Mouse (Mus musculus): Measurements from ENCODE around the gene Zfp941.
A peak's percentile ranks its signal among the peaks of the same experiment; 100 is the strongest.

Zfp941 gene

DNA sequence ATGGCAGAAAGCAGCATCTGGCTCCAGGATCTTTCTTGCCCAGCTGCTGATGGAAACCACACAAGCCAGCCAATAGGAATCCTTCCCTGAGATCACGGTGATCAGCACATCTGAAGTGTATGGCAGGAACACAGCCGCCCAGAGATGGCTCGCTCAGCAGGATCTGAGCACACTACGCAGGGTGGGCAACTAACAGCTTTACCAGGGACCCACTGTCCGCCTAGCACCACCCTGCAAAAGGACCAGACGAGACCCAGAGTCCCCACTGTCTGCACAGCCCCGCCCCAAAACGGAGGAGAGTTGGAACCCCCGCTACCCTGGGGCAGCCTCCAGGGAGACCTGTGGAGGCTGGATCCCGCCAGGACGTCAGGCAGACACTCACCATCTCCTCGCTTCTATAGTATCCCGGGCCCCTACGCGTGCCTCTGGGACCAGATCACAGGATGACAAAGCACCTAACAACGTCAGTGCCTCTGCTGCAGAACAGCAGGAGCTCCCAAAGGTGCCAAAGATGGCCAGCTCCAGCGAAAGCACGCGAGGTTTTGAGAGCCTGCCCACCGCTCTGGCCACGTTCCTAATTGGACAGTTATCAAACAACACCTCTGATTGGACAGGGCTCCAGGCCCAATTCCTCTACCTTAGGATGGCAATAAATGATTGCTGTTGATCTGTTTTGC is at the start of gene Zfp941:
Zfp941 (minus strand) TSS at position 526 of the 677 bp plus-strand sequence.
- no peak for DNase-seq (ENCODE audit: low spot score)

DNA sequence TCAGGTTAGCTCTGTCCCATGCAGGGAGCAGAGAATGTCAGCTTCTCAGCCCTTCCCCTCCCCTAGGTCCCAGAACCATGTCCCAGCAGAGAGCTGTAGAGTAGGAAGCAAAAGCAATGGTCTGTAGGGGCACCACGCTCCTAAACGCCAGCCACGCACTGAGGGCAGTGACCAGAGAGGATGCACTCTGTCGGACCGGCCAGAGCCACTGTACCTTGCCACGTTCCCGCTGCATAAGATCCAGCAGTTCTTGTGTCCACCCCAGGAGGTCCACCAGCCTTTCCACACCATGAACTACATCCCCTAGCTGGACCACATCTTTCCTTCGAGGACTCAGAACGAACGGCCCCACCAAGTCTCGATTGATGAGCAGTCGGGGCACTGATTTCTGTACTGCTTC is 42.8 kb upstream of the Zfp941 start:
- no peak for DNase-seq (ENCODE audit: low spot score)

DNA sequence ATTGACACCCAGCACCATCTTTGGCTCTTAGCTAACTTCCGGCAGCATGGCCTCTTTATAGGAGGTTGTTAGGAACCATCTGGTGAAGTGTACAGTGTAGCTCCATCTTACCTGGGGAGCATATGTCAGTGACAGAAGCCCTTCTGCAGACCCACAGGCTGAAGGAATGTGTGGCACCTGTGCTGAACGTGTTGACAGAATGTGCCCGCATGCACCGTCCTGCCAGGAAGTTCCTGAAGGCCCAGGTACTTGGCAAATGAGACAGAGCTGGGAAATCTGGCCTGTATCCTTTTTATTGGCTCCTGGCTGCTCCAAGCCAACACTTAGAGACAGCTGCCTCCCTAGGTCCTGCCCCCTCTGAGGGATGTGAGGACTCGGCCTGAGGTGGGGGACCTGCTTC is 38.8 kb upstream of the Zfp941 start:
- no peak for DNase-seq (ENCODE audit: low spot score)

DNA sequence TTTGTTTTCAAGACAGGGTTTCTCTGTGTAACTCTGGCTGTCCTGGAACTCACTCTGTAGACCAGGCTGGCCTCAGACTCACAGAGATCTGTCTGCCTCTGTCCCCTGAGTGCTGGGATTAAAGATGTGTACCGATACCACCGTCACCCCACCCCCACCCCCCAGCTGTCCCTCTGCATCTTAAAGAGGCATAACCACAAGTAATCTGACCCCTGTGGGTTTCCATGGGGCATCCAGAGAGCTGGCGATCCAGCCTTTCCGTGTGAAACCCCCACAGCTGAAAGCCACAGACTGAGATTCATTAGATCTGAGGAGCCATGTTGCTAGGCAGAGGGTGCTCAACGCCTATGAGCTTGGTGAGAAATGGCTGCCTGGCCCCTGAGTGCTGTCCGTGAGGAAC is 38.0 kb upstream of the Zfp941 start:
- DNase-seq (ENCODE audit: low spot score) = no peak

DNA sequence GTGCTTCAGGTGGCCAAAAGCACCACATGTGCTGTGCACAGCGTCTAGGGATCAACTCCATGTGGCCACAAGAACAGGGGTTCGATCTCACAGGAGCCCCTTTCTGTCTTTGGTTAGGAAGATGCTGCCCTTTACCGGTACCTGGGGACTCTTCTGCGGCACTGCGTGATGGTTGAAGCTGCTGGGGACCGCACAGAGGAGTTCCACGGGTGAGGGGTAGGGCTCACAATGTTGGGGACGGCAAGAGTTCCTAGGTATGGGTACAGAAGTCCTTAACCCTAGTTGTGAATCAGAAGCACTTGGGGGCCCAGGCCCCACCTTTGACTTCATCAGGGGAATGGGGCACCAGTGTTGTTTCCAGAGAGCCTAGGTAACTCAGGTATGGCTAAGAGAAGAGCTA is 36.8 kb upstream of the Zfp941 start:
- no peak for DNase-seq (ENCODE audit: low spot score)

DNA sequence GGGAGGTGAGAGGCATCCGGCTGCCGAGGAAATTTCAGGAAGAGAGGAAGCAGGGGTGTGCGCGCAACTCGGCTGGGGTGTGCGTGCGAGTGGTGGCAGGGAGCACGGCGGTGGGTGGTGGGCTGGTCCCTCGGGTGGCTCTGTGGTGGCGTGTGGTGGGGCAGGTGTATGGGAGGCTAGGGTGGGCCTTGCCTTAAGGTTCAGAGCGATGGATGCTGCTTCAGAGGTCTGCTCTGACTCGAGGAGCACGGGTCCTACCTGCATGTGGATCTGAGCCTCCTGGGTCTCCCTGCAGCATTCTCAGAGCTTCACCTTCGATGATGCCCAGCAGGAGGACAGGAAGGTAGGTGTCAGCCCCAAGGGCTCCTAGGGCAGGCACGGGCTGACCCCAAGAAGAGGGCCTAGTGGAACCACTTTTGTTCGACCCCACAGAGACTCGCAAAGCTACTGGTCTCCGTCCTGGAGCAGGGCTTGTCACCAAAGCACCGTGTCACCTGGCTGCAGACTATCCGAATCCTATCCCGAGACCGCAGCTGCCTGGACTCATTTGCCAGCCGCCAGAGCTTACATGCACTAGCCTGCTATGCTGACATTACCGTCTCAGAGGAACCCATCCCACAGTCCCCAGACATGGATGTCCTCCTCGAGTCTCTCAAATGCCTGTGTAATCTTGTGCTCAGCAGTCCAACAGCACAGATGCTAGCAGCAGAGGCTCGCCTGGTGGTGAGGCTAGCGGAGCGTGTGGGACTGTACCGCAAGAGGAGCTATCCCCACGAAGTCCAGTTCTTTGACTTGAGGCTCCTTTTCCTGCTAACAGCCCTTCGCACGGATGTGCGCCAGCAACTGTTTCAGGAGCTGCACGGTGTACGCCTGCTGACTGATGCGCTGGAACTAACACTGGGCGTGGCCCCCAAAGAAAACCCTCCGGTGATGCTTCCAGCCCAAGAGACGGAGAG is 35.9 kb upstream of the Zfp941 start, which contains the start of gene Bet1l:
Bet1l (minus strand) TSS at position 28 of the 956 bp plus-strand sequence.
- no peak for DNase-seq (ENCODE audit: low spot score)

DNA sequence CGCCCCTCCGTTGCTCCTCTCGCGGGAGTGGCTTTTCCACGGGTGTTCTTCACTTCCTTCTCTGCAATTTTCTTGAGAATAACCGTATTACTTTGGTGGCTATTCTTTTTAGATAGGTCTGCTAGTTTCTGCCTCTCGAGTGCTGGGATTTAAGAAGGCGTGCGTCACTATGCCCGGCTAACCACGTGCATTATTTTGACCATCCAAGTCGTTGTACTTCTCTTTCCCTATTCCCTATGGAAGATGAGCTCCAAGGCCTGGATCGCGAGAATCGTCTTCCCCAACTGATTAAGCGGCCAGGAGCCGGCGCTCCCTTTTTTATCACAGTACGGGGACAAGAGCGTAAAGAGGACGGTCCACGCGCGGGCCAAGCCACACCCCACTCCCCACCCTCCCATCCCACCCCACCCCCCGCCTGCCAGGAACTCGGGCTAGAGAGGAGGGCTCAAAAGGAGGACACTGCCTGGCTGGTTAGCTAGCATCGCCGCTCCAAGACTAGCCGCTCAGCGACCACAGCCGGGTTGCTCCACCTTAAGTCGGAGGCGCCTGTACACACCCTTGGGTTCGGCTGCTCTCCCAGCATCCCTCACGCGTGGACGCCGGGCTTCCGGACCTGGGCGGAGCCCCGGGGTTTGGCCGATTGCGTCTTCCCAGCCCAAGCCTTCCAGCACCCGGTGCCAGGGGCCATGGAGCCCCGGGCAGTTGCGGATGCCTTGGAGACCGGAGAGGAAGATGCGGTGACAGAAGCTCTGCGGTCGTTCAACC is 35.0 kb upstream of the Zfp941 start, which contains the start of gene Ric8a:
Ric8a (plus strand) TSS at position 173 of the 765 bp plus-strand sequence.
- DNase-seq (ENCODE audit: low spot score) = peak; percentile 83

DNA sequence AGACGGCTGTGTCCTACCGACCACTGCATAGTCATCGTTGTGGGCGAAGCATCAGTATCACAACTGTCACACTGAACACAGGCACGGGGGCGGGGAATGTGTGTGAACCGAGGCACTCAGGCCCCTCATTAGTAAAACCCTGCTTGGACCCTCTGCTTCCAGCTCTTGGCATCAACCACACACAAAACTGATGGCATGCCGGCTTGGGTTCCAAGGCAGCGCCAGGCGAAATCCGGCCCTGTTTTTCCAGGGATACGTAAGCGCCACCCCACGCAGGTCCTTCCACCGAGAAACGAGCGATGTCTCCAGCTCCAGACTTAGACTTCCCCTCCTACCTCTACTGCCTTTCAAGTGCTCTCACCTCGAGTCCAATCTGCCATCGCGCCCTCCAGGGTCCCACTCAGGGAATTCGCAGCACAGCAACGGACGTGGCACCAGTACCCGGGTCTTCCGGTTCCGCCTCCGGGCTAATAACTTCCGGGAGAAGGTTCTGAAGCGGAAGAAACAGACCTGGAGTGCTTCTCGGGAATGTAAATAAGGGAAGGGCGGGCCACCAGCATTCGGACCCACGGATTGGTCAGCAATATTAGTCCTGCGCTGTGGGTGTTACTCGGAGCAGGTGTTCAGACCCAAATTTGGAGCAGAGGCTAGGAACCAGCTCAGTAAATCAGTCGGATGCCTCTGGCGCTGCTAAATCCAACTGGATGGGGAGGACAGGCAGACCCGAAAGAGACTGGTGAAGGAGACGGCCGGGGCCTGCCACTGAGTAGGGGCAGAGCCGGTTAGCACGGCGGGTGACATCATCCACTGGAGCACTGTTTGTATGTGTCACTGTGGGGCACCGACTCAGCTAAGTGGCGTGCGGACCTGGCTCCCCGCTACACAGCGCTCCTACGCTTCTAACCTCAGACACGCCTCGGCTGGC is 34.1 kb upstream of the Zfp941 start, which contains the start of gene Gm45785:
Gm45785 (minus strand) TSS at position 472 of the 925 bp plus-strand sequence.
- DNase-seq (ENCODE audit: low spot score) = peak; percentile 91

DNA sequence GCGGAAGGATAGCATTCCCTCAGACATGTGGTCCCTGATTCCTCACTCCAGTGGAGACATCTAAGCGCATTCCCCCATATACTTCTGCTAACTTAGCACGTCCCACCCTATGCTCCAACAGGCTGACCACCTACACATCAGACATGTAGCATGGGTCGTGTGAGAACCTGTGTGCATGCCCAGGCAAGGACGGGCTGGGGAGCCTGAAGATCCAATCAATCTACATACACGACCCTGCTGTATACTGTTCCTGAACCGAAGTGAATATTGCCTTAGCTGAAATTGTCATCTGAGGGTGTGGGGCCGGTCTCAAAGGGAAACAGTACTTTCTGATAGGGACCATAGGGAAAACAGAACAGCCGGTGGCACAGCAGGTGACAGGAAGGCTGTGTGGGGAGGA is 33.2 kb upstream of the Zfp941 start:
- no peak for DNase-seq (ENCODE audit: low spot score)

DNA sequence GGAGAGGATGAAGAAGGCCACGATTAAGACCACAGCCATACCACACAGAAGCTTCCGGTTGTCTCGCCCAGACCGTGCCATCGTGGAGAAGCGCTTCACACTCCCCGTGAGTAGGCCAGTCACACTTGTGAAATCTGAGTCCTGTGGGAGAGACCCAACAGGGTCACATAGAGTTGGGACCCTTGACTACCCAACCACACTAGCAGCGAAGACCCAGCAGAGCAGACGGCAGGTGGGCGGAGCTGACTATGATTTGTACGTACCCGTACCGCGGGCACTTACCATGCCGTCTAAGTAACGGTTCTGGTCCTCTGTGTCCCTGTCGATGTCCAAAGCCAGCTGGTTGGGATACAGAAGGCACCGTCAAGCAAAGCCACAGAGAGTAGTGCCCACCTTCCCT is 32.5 kb upstream of the Zfp941 start:
- no peak for DNase-seq (ENCODE audit: low spot score)

DNA sequence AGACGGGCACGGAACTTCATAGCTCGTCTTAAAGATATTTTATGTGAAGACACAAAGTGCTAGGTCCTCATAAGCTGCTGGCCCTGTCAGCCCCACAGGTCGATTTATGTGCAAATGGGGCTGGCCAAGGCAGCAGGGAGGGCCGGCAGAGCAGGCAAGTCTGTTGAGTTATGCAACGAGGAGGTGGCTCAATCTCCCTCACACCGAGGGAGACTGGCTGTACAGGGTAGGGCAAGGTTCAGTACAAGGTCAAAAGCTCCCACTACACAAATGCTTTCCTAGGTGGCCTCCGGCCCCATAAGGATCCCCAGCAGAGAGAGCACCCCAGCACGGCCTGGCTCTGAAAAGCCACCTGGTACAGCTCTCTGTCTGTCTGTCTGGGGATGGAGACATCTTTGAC is 31.4 kb upstream of the Zfp941 start:
- peak; percentile 14 for DNase-seq (ENCODE audit: low spot score)

DNA sequence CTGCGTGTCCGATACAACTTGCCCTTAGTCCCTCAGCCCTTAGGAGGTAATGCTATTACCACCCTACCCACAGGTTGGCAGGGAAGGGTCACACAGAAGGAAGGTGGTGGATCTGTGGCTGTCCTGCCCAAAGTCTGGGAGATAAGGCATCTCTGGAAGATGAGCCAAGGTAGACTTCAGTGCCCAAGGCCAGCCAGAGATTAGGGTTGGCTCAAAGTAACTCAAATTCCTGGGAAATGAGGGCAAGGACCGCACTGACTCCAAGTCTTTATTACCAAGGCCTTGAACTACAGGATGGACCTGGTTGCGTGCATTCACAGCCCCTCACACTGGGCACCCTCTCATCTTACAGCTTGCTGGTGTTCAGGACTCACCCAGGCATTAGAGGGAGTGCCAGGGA is 29.9 kb upstream of the Zfp941 start:
- no peak for DNase-seq (ENCODE audit: low spot score)

DNA sequence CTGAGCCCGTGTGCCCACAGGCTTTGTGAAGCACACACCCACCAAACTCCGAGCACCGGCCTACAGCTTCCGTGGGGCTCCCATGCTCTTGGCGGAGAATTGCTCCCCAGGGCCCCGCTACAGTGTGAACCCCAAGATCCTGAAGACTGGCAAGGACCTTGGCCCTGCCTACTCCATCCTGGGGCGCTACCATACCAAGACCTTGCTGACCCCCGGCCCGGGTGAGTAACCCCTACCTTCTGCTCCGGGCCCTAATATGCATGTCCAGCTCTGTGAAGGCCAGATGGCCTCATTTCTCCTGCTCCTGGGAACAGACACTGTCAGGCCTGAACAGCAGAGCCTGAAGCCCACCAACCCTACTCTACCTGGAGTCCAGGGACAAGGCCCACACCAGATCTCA is 26.6 kb upstream of the Zfp941 start:
- DNase-seq (ENCODE audit: low spot score) = no peak

DNA sequence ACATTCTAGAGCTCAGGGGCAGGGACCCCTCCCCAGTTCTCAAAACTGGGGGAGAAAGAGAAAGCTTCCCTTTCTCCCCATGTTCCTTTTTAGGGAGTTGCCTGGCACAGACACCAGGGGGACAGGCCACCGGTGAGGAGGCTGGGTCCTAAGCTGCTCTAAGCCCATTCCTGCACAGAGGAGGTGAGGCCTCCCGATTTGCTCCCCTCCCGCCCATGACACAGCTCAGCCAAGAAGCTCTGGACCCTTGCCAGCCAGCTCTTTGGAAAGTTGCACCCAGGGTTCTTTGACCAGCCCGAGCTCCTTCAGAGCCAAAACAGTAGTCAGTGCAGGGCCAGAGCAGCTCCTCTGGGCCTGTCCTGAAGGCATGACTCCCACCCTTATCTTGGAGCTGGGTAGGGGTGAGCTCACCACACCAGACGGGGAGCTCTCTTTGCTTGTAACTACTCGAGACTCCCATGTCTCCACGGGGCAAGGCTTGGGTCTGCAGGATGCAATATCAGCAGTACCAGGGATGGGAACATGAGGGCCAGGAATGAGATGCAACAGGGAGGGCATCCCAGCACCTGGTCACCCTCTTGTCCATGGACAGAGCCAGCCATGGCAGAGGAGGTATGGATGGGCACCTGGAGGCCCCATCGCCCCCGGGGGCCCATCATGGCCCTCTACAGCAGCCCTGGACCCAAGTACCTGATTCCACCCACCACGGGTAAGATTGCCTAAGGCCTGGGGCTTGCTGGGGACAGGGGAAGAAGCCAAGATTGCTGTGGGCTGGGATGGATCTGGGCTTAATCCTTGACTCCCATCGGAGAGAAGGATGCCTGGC is 26.0 kb upstream of the Zfp941 start, which contains the start of gene Odf3:
Odf3 (plus strand) TSS at position 51 of the 826 bp plus-strand sequence.
- DNase-seq (ENCODE audit: low spot score) = peak; percentile 60

DNA sequence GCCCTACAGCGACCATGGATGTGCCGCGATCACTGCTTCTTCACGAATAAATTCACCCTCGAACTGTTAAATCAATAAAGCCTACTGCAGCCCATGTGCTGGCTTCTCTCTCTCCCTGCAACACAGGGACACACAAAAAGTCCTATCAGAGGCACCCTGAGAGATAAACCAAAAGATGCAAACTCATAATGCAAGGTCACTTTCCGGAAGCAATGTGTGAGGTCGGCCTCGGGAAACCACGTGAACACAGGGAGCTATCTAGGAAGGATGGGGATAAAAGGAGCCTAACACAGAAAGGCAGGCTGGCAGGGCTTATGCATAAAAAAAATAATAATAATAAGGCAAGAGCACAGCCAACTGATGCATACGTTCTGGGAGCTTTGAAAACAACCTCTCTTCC is 24.7 kb upstream of the Zfp941 start:
- no peak for DNase-seq (ENCODE audit: low spot score)

DNA sequence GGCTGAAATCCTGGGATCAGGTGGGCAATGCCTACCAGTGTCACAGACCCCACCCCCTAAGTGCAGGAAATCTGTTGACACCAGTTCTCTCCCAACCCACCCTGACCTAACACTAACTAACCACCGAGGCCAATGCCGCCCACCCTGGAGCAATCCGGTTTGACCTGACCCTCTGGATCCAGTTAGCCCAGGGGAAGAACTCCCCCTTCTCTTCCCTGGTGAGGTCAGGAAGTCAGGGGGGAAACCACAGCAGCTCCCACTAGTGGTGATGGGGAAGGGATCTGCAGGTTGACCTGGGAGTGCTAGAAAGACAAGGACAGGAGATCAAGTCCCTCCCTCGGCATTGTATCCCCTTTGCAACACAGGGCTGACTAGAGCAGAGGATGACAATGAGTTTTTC is 23.7 kb upstream of the Zfp941 start:
- no peak for DNase-seq (ENCODE audit: low spot score)

DNA sequence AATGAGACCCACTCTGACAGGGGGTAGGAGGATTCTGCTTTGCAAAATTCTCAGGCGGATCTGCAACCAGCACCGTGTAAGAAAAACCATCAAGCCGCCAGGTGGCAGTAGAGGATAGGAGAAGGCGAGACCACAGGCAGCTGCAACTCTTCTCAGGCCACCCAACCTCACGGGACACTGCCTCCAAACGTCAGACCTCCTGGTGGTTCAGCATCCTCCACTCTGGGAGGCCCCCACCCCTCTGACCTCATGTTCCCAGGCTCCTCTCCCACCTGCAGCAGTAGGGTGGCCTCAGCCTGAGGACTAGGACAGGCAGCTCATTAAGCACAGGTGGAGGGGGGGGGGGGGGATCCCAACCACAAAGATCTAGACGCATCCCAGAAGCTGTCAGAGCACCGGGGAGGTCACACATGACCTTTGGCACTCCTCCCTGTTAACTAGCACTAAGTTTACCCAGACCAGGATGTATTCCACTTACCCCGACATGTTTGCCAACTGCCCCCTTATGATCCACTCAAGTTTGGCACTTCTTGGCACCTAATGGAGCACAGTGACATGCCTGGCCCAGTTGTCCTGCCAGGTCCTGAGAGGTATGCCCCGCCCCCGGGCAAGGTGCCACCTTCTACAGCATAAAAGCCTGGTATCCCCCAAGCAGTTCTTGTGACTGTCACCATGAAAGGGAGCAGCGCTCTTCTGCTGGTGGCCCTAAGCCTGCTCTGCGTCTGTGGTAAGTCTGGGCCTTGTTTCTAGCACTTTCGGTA is 23.1 kb upstream of the Zfp941 start, which contains the start of gene Scgb1c1:
Scgb1c1 (plus strand) TSS at position 643 of the 761 bp plus-strand sequence.
- peak; percentile 89 for DNase-seq (ENCODE audit: low spot score)

DNA sequence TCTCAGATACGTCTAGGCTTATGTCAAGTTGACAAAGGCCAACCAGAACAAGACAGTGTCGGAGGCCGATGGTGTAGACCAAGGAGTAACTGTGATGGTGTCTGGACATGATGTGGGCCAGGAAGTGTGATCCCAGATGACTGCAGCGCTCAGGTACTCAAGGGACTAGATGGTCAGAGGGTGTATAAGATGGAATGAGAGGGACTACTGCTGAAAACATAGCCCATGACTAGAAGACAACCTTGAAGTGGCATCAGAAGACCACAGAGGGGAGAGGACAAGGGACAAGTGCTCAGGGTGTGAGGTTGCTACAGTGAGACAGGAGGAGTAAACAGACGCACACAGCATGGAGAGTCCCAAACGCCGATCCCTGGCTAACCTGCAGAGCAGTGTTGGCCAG is 21.8 kb upstream of the Zfp941 start:
- no peak for DNase-seq (ENCODE audit: low spot score)

Measured in adipocyte (in vitro differentiated cells).